Mouse (Mus musculus) macrophage (primary cell): ENCODE data around the gene Rps27l. TPM values are rescaled to one million over a fixed set of nuclear protein-coding genes. Genes with fewer than 3 reads are reported as not detected.

Experiments used
- H3K27ac ChIP-seq: fragments of 350-480 bp; formaldehyde crosslinking; 2 replicates; pipeline ENCODE4 v1.9.0; 2021
- H3K36me3 ChIP-seq: fragments of 350-480 bp; formaldehyde crosslinking; 2 replicates; pipeline ENCODE4 v1.9.0; 2021; ENCODE audit errors: inconsistent target
- H3K4me3 ChIP-seq: fragments of 350-480 bp; formaldehyde crosslinking; 2 replicates; pipeline ENCODE4 v1.9.0; 2021; ENCODE audit errors: inconsistent target
- H3K79me2 ChIP-seq: fragments of 350-480 bp; formaldehyde crosslinking; 2 replicates; pipeline ENCODE4 v1.9.0; 2021; ENCODE audit errors: inconsistent target
- WGBS: methylation state at CpG from one replicate; pipeline ENCODE4 v1.1.7; 2026; ENCODE audit warnings: inconsistent platforms; ENCODE audit not compliant: missing documents; 5-methylcytosine and 5-hydroxymethylcytosine counted together
- polyA plus RNA-seq: library from polyadenylated mRNA; stranded (reverse); fragments of 250-400 nt; gene quantifications from 3 replicates; pipeline ENCODE4 v1.2.4, GENCODE M21; 2018; ENCODE audit warnings: inconsistent platforms

Gene Rps27l
- polyA plus RNA-seq, 1 experiment from 2014 or later = 167 TPM

DNA sequence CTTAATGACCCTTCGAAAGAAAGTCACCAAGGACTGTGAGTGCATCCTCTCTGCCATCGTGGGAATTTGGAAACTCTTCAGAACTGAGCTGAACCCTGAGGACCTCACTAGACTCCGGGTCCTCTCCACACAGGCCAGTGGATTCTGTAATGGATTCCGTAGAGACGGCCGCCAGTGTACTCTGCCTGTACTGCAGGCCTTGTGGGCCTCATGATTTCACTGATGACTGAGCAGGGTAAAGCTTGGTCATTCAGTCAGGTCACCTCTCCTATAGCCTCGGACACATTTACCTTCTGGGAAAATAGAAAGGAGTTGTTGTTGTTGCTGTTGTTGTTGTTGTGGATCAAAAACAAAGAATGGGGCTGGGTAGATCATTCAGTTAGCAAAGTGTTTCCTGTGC, 36.2 kb downstream of the Rps27l start:
- Histone ChIP-seq H3K4me3 (no peak overlapping the region), H3K36me3 (no peaks in the 10 kb centered on the region), H3K27ac (no peak overlapping the region), H3K79me2 (no peaks in the 10 kb centered on the region)
- WGBS = 94% methylated on average over 7 of the region's 7 CpGs

DNA sequence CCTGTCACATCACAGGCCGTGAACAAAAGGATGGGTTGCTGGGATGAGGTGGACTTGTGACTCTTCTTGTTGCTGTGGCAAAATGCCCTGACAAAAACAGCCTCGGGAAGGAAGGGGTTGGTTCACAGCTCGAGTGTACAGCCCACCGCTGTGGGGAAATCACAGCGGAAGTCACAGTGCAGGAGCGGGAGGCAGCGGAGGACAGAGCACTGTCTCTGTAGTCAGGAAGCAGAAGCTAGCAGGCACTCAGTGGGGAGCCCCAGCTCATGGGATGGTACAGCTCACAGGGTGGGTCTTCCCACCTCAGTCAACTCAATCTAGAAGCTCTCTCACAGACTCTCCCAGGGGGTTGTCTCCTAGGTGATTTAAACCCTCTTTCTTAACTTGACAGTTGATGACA, 39.5 kb downstream of the Rps27l start:
- Histone ChIP-seq H3K79me2 (no peaks in the 10 kb centered on the region), H3K4me3 (no peak overlapping the region), H3K36me3 (no peaks in the 10 kb centered on the region), H3K27ac (no peak overlapping the region)
- whole genome bisulfite sequencing = 39% methylated on average over 7 of the region's 7 CpGs

DNA sequence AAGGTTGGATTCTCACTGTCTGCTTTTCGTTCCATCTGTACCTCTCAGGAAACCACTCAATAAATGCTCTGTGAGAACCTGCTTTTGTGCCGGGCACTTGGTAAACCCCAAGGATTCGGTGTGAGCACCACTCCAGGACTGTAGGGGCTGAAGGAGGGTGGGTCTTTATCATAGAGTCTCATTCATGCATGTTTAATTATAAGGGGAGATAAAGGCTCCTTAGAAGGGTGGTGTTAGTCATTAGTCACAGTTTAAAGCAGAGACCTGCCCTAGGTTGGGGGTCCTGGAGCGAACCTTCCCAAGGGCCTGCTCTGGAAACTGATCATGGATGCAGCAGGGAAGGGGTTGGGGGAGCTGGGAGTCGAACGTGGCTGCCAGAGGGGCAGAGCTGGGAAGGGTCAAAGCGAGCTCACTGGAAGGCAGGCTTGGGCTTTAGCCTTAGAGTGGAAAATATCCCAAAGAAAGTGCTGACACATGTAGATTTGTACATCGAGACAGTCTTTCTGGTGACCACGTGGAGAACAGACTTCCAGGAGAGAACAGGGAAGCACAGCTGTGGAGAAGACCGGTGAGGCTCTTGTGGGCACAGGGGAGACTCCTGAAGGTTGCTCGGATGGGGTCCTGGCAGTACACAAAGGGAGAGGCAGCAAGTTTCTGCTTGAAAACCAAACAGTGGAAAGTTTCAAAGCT, 42.5 kb downstream of the Rps27l start:
- H3K36me3 ChIP-seq = no peaks in the 10 kb centered on the region
- H3K27ac ChIP-seq = peak overlapping the region; percentile 45

DNA sequence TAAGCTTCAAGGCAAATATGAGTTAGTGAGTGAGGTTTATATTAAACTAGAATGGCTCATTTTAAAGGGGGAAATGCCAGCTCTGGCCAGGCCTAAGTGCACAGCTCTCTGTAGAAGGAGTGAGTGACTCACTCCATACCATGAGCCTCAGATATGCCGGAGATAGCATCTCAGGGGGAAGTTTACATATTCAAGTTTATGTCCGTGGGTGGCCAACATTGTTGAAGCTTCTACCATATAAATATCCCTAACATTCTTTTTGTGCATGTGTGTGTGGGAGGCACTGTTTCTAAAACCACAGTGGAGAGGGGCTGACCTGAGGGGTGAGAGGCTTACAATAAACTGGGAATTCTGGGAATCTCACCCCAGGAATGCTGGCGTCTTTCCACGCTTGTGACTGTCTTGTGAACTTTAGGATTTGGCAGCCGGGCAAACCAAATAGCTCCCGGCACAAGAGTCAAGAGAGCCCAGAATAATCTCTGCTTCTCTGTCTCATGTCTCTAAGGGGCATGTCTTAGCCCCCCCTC, 43.1 kb downstream of the Rps27l start:
- 69% methylated on average over 6 of the region's 6 CpGs for WGBS
- no peaks in the 10 kb centered on the region for H3K36me3 ChIP-seq
- no peak overlapping the region for H3K4me3 ChIP-seq
- H3K79me2 ChIP-seq = no peaks in the 10 kb centered on the region
- H3K27ac ChIP-seq = peak overlapping the region; percentile 45

More for the DNA sequence above, 42.5 kb downstream of the Rps27l start:
- WGBS = 76% methylated on average over 11 of the region's 11 CpGs
- Histone ChIP-seq H3K79me2 (no peaks in the 10 kb centered on the region), H3K4me3 (no peak overlapping the region)

DNA sequence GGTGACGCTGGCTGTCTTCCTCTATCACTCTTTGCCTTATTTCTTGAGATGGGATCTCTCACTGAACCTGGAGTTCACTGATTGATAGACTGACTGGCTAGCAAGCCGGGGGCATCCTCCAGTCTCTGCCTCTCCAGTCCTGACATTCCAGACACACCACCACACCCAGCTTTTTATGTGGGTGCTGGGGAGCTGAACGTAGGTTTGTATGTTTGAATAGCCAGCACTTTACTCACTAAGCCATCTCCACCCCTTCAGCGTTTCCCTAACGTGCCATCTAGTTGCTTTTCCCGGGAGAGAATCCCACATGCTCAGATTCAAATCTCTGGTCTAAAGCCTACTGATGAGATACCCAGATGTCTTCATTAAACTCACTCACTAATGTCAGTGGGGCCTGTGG, 43.7 kb downstream of the Rps27l start:
- H3K4me3 ChIP-seq = no peak overlapping the region
- H3K36me3 ChIP-seq = no peaks in the 10 kb centered on the region
- WGBS = 86% methylated on average over 6 of the region's 6 CpGs
- H3K79me2 ChIP-seq = no peaks in the 10 kb centered on the region
- peak overlapping the region; percentile 45; the same call in 1 of the 2 replicates for H3K27ac ChIP-seq

DNA sequence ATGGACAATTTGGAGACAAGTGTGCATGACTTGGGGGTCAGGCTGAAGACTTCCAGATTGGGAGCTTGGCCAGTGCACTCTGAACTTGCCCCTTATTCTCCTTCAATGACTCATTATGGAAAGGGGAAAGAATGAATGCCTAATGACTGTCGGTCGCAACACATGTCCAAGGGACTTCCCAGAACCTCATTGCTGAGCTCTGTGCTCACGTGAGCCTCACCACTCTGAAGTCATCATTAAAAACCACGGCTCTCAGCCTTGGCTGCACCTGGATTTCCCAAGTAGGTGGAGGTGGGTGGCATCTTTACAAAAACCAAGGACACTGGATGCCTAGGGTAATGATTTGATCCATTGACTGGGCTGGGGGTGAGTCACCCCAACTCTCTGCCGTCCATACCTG, 44.2 kb downstream of the Rps27l start:
- WGBS = 64% methylated on average over 5 of the region's 5 CpGs
- H3K79me2 ChIP-seq = no peaks in the 10 kb centered on the region
- no peak overlapping the region for H3K4me3 ChIP-seq
- no peaks in the 10 kb centered on the region for H3K36me3 ChIP-seq
- no peak overlapping the region for H3K27ac ChIP-seq

DNA sequence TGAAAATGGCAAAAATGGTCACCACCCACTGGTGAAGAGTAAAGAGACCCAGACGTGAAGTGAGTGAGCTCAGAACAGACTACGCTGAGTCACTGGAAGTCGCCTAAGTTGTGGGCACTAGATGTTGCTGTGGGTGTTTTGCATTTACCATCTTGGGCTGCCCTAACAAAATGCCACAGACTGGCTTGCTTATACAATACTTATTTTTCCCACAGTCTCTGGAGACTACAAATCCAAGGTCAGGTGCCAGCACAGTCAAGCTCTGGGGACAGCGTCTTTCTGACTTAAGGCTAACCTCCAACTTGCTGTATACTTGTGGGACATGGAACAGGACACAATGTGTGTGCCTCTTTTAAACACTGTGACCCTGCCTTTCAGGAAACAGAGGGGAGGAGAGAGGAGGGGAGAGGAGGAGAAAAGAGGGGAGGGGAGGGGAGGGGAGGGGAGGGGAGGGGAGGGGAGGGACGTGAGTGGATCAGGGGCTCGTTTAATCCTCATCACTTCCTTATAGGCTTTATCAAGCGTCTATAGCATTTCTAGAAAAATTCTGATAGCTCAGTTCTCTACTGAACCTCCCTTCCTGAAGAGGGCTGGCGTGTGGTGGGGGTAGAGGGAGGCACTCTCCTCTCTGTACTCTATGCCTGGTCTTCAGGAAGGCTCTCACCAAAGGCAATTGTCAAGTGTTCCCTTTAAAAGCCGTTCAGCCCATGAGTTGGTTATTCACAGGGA, 45.3 kb downstream of the Rps27l start:
- Histone ChIP-seq H3K79me2 (no peaks in the 10 kb centered on the region), H3K36me3 (no peaks in the 10 kb centered on the region), H3K27ac (no peak overlapping the region), H3K4me3 (no peak overlapping the region)
- WGBS = 62% methylated on average over 7 of the region's 9 CpGs

DNA sequence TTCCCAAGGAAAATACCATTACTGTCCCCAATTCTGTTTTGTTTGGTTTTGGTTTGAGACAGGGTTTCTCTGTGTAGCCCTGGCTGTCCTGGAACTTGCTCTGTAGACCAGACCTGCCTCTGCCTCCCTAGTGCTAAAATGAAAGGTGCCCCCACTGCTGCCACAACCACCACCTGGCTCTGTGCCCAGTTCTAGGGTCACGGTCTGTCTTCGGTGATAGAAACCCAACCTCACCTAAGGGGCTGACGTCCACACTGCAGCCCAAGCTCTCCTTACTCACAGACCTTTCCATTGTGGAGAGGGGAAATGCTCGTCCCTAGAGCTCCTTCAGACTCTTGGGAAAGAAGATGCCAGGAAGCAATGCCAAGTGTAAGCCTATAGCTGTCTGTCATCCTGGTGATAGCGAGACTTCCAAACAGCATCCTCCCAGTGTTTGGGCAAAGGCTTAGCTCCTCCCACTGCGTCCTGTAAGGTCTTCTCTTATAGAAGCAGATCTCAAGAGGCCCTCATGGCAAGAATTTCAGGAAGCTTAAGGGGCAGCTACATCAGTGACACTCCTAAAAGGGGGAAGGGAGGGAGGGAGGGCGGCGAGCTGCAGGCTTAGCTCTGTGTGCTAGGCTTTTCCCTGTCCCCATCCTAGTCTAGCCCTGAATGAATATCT, 46.0 kb downstream of the Rps27l start:
- Histone ChIP-seq H3K27ac (no peak overlapping the region), H3K36me3 (no peaks in the 10 kb centered on the region), H3K4me3 (no peak overlapping the region), H3K79me2 (no peaks in the 10 kb centered on the region)
- 61% methylated on average over 6 of the region's 8 CpGs for WGBS

Other genes with a start within 250 kb of the Rps27l start
- 0.09 to 0.11 TPM in 2 of 3 replicates, not detected in the other for gene Car12, start 232.4 kb upstream of the Rps27l start, polyA plus RNA-seq
- 3.3 to 4.4 TPM (median 4.3 TPM) in 3 replicates for gene Aph1b, start 150.6 kb upstream of the Rps27l start, polyA plus RNA-seq
- gene Gm10647, start 149.0 kb upstream of the Rps27l start, polyA plus RNA-seq = not detected in 3 replicates
- 28.2 to 132 TPM (median 63.8 TPM) in 3 replicates for gene Aph1c, start 111.4 kb upstream of the Rps27l start, polyA plus RNA-seq
- gene Rab8b, start 26.4 kb upstream of the Rps27l start, polyA plus RNA-seq = 189 to 289 TPM (median 212 TPM) in 3 replicates
- 31.0 to 53.6 TPM (median 37.0 TPM) in 3 replicates for gene Lactb, start 29.4 kb downstream of the Rps27l start, polyA plus RNA-seq
- 62.6 to 101 TPM (median 96.3 TPM) in 3 replicates for gene Tpm1, start 103.3 kb downstream of the Rps27l start, polyA plus RNA-seq